Mouse (Mus musculus): ENCODE data around the gene Olfr338.
"Not testable (repeated sequence)": the region's sequence is repeated elsewhere in the genome, so short reads cannot be mapped to it uniquely, and the experiment has no call there.

Gene Olfr338

DNA sequence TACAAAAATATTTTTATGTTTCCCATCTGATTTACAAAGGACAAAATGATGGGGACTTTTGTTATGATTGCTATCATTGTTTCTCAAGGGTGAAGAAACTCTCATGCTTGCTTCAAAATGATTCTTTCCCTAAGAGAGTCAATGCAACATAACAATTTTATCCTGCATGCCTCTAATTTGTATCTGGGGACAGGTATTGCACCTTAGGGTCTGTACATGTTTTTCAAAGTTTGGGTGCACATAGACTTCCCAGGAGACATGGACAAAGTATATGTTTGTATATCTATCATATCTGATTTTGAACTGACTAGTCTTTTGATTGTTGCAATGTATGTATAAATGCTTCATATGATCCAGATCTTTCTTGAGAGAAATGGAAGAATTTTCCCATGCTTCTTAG, at the start of gene Olfr338:
Gene Olfr338, plus strand, starts transcription at position 301 of the 400 bp plus-strand sequence.
- DNase-seq, result no peak

DNA sequence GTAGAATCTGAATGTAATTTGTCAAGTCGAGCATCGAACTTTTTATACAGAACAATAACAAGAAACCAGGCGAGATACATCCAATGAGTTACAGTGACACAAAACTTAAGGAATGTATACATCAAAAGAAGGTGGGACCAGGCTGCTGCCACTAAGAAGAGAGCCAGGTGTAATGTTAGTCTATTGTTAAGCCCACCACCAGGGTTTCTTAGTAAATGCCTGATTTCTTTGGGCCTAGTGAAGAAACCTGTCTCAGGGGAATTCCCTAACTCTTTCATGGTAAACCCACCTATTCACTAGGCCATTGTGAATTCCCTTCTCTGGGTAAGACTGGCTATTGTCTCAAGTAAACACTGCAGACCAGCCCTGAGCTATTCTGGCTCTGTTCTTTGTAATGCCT, 41.9 kb downstream of the Olfr338 start:
- DNase-seq, result not testable (repeated sequence)

DNA sequence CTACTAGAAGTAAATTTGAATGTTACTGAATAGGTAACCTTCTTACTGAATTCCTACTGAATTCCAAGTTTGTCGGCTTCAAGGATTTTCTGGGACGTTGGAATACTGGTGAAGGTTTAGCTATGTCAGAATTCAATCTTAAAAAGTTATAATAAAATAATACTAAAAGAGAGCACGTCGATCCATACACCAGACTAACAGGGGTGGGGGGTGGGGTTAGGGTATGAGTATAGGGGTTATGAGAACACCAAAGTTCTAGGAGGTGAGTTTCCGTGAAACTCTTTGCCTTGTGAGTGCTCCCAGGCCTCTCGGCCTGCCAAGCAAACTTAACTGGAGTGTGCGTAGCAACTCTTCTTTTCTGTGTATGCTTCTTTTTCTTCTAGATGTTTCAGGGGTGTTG, 42.3 kb downstream of the Olfr338 start:
- DNase-seq, result not testable (repeated sequence)

DNA sequence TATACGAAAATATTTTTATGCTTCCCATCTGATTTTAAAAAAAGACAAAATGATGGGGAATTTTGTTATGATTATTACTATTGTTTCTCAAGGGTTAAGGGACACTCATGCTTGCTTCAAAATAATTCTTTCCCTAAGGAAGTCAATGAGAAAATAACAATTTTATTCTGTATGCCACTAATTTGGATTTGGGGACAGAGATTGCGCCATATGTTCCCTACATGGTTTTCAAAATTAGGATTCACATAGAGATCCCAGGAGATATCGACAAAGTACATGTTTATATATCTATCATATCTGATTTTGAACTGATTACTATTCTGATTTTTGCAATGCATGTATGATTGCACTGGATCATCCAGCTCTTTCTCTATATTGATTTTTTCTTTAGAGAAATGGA, 45.3 kb downstream of the Olfr338 start, which contains the start of gene Olfr339:
Gene Olfr339, plus strand, starts transcription at position 301 of the 400 bp plus-strand sequence.
- DNase-seq, result no peak

All from kidney, postnatal 14 days (tissue).